Mouse (Mus musculus): ENCODE data around the gene Tm6sf2.
"Not testable (repeated sequence)": the region's sequence is repeated elsewhere in the genome, so short reads cannot be mapped to it uniquely, and the experiment has no call there.

Gene Tm6sf2

GRCm38 (mm10) chr8:70072441-70073069, at the start of gene Tm6sf2:
Gene Tm6sf2, plus strand, starts transcription at chr8:70072924.
- DNase-seq (ENCODE audit: extremely low read depth, low read depth): no peak

GRCm38 (mm10) chr8:70023596-70023995, 49.1 kb upstream of the Tm6sf2 start:
- DNase-seq (ENCODE audit: extremely low read depth, low read depth): no peak

GRCm38 (mm10) chr8:70026151-70026550, 46.6 kb upstream of the Tm6sf2 start:
- DNase-seq (ENCODE audit: extremely low read depth, low read depth): no peak

- DNase-seq (ENCODE audit: extremely low read depth, low read depth): no peak
These were observed 42.5 kb upstream of the Tm6sf2 start for GRCm38 (mm10) chr8:70030255-70030654.

- DNase-seq (ENCODE audit: extremely low read depth, low read depth): no peak
These were observed 34.7 kb upstream of the Tm6sf2 start for GRCm38 (mm10) chr8:70037994-70038393.

- DNase-seq (ENCODE audit: extremely low read depth, low read depth): no peak
These were observed 30.7 kb upstream of the Tm6sf2 start for GRCm38 (mm10) chr8:70041885-70042546.

- DNase-seq (ENCODE audit: extremely low read depth, low read depth): peak; percentile 92
These were observed 29.9 kb upstream of the Tm6sf2 start, which contains the start of the genes Mau2 and Sugp1 for GRCm38 (mm10) chr8:70042583-70043455. Gene Mau2, minus strand, starts transcription at chr8:70042734. Gene Sugp1, plus strand, starts transcription at chr8:70042813.

GRCm38 (mm10) chr8:70043996-70044395, 28.7 kb upstream of the Tm6sf2 start:
- DNase-seq (ENCODE audit: extremely low read depth, low read depth): no peak

- DNase-seq (ENCODE audit: extremely low read depth, low read depth): no peak
These were observed 23.1 kb upstream of the Tm6sf2 start for GRCm38 (mm10) chr8:70049662-70050061.

- not testable (repeated sequence) for DNase-seq (ENCODE audit: extremely low read depth, low read depth)
These were observed 22.3 kb upstream of the Tm6sf2 start for GRCm38 (mm10) chr8:70050434-70050833.

GRCm38 (mm10) chr8:70057721-70058120, 15.0 kb upstream of the Tm6sf2 start:
- DNase-seq (ENCODE audit: extremely low read depth, low read depth): no peak

- DNase-seq (ENCODE audit: extremely low read depth, low read depth): no peak
These were observed 786 bp upstream of the Tm6sf2 start for GRCm38 (mm10) chr8:70071836-70072440.

GRCm38 (mm10) chr8:70073120-70073519, 396 bp downstream of the Tm6sf2 start:
- no peak for DNase-seq (ENCODE audit: extremely low read depth, low read depth)

GRCm38 (mm10) chr8:70073682-70074081, 958 bp downstream of the Tm6sf2 start:
- DNase-seq (ENCODE audit: extremely low read depth, low read depth): peak; percentile 54

GRCm38 (mm10) chr8:70081976-70082375, 9.3 kb downstream of the Tm6sf2 start:
- DNase-seq (ENCODE audit: extremely low read depth, low read depth): no peak

GRCm38 (mm10) chr8:70083285-70083684, 10.6 kb downstream of the Tm6sf2 start, which contains the start of gene Hapln4:
Gene Hapln4, plus strand, starts transcription at chr8:70083457.
- DNase-seq (ENCODE audit: extremely low read depth, low read depth): no peak

GRCm38 (mm10) chr8:70084191-70085065, 11.7 kb downstream of the Tm6sf2 start:
- no peak for DNase-seq (ENCODE audit: extremely low read depth, low read depth)

GRCm38 (mm10) chr8:70086151-70086550, 13.4 kb downstream of the Tm6sf2 start:
- no peak for DNase-seq (ENCODE audit: extremely low read depth, low read depth)

- no peak for DNase-seq (ENCODE audit: extremely low read depth, low read depth)
These were observed 14.5 kb downstream of the Tm6sf2 start for GRCm38 (mm10) chr8:70087237-70087636.

- DNase-seq (ENCODE audit: extremely low read depth, low read depth): no peak
These were observed 15.3 kb downstream of the Tm6sf2 start for GRCm38 (mm10) chr8:70087836-70088650.

Measured in MEL-GATA-1-ER (cell line).